Mouse (Mus musculus) myocyte (in vitro differentiated cells): Measurements from ENCODE around the gene Gtf3c3. TPM values are rescaled to one million over a fixed set of nuclear protein-coding genes. Genes with fewer than 3 reads are reported as not detected.

Experiments used
- H3K27me3 ChIP-seq: one replicate; pipeline ENCODE4 v1.6.1; 2011; ENCODE audit not compliant: control insufficient read depth, insufficient read depth, insufficient read length
- H3K36me3 ChIP-seq: one replicate; pipeline ENCODE4 v1.6.1; 2011; ENCODE audit not compliant: control insufficient read depth, insufficient read depth
- H3K4me2 ChIP-seq: one replicate; pipeline ENCODE4 v1.6.1; 2011; ENCODE audit warnings: low read depth, control low read depth
- H3K4me3 ChIP-seq: one replicate; pipeline ENCODE4 v1.5.1; 2011; ENCODE audit warnings: mild to moderate bottlenecking, control low read depth, moderate library complexity
- H3K79me2 ChIP-seq: one replicate; pipeline ENCODE4 v1.6.1; 2011; ENCODE audit not compliant: control insufficient read depth, insufficient read depth
- H3ac ChIP-seq: one replicate; pipeline ENCODE4 v1.6.1; 2011; ENCODE audit not compliant: control insufficient read depth, insufficient read length
- CEBPB ChIP-seq: IDR thresholded peaks from 2 replicates; pipeline ENCODE4 v1.6.1; 2011; ENCODE audit warnings: mild to moderate bottlenecking, moderate library complexity; ENCODE audit not compliant: poor library complexity, insufficient read depth, severe bottlenecking
- E2F4 ChIP-seq: IDR thresholded peaks from one replicate; pipeline ENCODE4 v1.6.1; 2011; ENCODE audit warnings: mild to moderate bottlenecking, control low read depth, moderate library complexity; ENCODE audit not compliant: insufficient read depth
- MAX ChIP-seq: IDR thresholded peaks from one replicate; pipeline ENCODE4 v1.6.1; 2011; ENCODE audit warnings: low read depth, mild to moderate bottlenecking, control low read depth
- MYOD1 ChIP-seq, 3 experiments: IDR thresholded peaks; one replicate each; pipeline ENCODE4 v1.6.1; 2011; ENCODE audit warnings: control low read depth in 2 of 3, low read depth in 2 of 3, mild to moderate bottlenecking in 2 of 3, moderate library complexity in 1 of 3; ENCODE audit not compliant: insufficient read length in 2 of 3, control insufficient read depth in 1 of 3
- MYOG ChIP-seq, 3 experiments: IDR thresholded peaks; one replicate each; pipeline ENCODE4 v1.6.1; 2011; ENCODE audit warnings: control low read depth in 2 of 3, low read depth in 2 of 3, mild to moderate bottlenecking in 2 of 3; ENCODE audit not compliant: insufficient read length in 2 of 3, control insufficient read depth in 1 of 3, insufficient read depth in 1 of 3
- POLR2A ChIP-seq: IDR thresholded peaks from one replicate; pipeline ENCODE4 v1.6.1; 2011; ENCODE audit warnings: low read depth, mild to moderate bottlenecking, control low read depth, moderate library complexity; ENCODE audit not compliant: insufficient read length
- POLR2AphosphoS2 ChIP-seq: IDR thresholded peaks from one replicate; pipeline ENCODE4 v1.6.1; 2011; ENCODE audit warnings: low read depth, control low read depth; ENCODE audit not compliant: insufficient read length
- REST ChIP-seq: IDR thresholded peaks from one replicate; pipeline ENCODE4 v1.6.1; 2011; ENCODE audit warnings: mild to moderate bottlenecking, control low read depth, moderate library complexity; ENCODE audit not compliant: insufficient read depth, insufficient read length
- SRF ChIP-seq: IDR thresholded peaks from one replicate; pipeline ENCODE4 v1.6.1; 2011; ENCODE audit warnings: low read depth; ENCODE audit not compliant: control insufficient read depth, insufficient read length
- TCF12 ChIP-seq: IDR thresholded peaks from one replicate; pipeline ENCODE4 v1.6.1; 2011; ENCODE audit warnings: mild to moderate bottlenecking, control low read depth; ENCODE audit not compliant: poor library complexity, insufficient read depth, severe bottlenecking
- TCF3 ChIP-seq: IDR thresholded peaks from one replicate; pipeline ENCODE4 v1.6.1; 2011; ENCODE audit warnings: low read depth, control low read depth; ENCODE audit not compliant: insufficient read length
- USF1 ChIP-seq: IDR thresholded peaks from one replicate; pipeline ENCODE4 v1.6.1; 2011; ENCODE audit warnings: low read depth, mild to moderate bottlenecking, control low read depth, moderate library complexity
- polyA plus RNA-seq: library from polyadenylated mRNA; unstranded; fragments of >200 nt; fragmentation: generic; extraction: Trizol; gene quantifications from one replicate; pipeline ENCODE4 v1.2.1, GENCODE M21; 2012; ENCODE audit warnings: missing spikeins

The Gtf3c3 gene
- polyA plus RNA-seq, 1 experiment = 6.0 TPM

- Histone ChIP-seq H3ac (no peak overlapping the region), H3K79me2 (no peaks in the 10 kb centered on the region), H3K36me3 (peaks cover 67% of the 10 kb centered on the region), H3K4me2 (no peak overlapping the region), H3K27me3 (no peaks in the 10 kb centered on the region), H3K4me3 (no peak overlapping the region)
- TF ChIP-seq USF1 (no peak), E2F4 (no peak), POLR2A (no peak), MAX (no peak), TCF3 (no peak), MYOG (IDR thresholded peaks at IDR 0.05; ENCODE audit: control insufficient read depth in 1 of 3, insufficient read depth in 1 of 3, insufficient read length in 2 of 3, low read depth in 2 of 3) (no peak), CEBPB (no peak), POLR2AphosphoS2 (no peak), REST (no peak), MYOD1 (IDR thresholded peaks at IDR 0.05; ENCODE audit: control insufficient read depth in 1 of 3, insufficient read length in 2 of 3, low read depth in 2 of 3) (no peak), TCF12 (no peak), SRF (no peak)
Observed at GRCm38 (mm10) chr1:54422195-54422750, 16.5 kb downstream of the Gtf3c3 start.

DNA sequence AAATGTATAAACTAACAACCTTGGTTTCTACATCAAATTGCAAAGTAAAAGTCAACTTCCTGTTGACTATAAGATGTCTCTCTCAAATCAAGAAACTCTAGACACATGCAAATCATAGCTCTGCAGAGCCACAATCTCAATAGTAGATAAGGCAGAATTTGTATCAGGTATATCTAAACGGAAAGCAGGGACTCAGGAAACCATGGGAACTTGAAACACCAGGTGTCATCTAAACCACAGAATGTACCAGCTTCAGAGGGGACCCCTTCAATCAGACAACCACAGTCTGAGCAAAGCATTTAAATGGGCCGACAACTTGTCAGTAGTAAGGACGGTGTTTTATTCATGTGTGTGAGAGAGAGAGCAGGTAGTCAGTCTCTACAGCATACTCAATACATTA lies 17.1 kb downstream of the Gtf3c3 start:
- H3ac ChIP-seq = no peak overlapping the region
- no peaks in the 10 kb centered on the region for H3K27me3 ChIP-seq
- H3K79me2 ChIP-seq = no peaks in the 10 kb centered on the region
- TF ChIP-seq SRF (no peak), E2F4 (no peak), POLR2A (no peak), TCF3 (no peak), MYOG (IDR thresholded peaks at IDR 0.05; ENCODE audit: control insufficient read depth in 1 of 3, insufficient read depth in 1 of 3, insufficient read length in 2 of 3, low read depth in 2 of 3) (no peak)
- H3K4me3 ChIP-seq = no peak overlapping the region
- H3K36me3 ChIP-seq = peaks cover 64% of the 10 kb centered on the region
- H3K4me2 ChIP-seq = no peak overlapping the region

GRCm38 (mm10) chr1:54402736-54403135 lies 36.0 kb downstream of the Gtf3c3 start:
- H3K79me2 ChIP-seq = no peaks in the 10 kb centered on the region
- H3ac ChIP-seq = no peak overlapping the region
- TF ChIP-seq SRF (no peak), POLR2AphosphoS2 (no peak)
- H3K4me2 ChIP-seq = no peak overlapping the region
- no peak overlapping the region for H3K4me3 ChIP-seq
- H3K27me3 ChIP-seq = no peaks in the 10 kb centered on the region
- H3K36me3 ChIP-seq = peaks cover 54% of the 10 kb centered on the region

DNA sequence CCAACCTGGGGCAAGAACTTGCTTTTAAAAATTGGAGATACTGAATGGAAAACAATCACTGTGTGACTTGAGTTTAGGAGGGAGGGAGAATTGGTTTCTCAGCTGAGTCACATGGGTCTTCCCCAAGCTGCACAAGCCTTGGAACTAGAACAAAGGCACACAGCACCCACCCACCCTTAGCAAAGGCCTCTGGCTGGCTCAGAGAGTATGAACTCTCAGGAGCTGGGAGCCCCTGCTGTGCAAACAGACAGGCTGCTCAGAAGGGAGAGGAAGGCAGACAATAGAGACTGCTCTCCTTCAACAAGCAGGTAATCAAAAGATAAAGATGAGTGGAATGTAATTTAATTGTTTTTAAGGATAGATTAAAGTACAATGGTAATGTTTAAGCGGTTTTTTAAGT lies 54.5 kb downstream of the Gtf3c3 start:
- Histone ChIP-seq H3K27me3 (no peaks in the 10 kb centered on the region), H3K4me2 (no peak overlapping the region), H3K36me3 (no peaks in the 10 kb centered on the region), H3ac (no peak overlapping the region), H3K79me2 (no peaks in the 10 kb centered on the region), H3K4me3 (no peak overlapping the region)
- TF ChIP-seq POLR2A (no peak), POLR2AphosphoS2 (no peak), MYOD1 (IDR thresholded peaks at IDR 0.05; ENCODE audit: control insufficient read depth in 1 of 3, insufficient read length in 2 of 3, low read depth in 2 of 3) (no peak), CEBPB (no peak)

GRCm38 (mm10) chr1:54380978-54381914 lies 57.5 kb downstream of the Gtf3c3 start:
- no peak overlapping the region for H3ac ChIP-seq
- no peak overlapping the region for H3K4me2 ChIP-seq
- no peak overlapping the region for H3K4me3 ChIP-seq
- TF ChIP-seq MYOD1 (IDR thresholded peaks at IDR 0.05; ENCODE audit: control insufficient read depth in 1 of 3, insufficient read length in 2 of 3, low read depth in 2 of 3) = no peak
- no peak for TF ChIP-seq REST
- TF ChIP-seq TCF3 = no peak
- TF ChIP-seq MYOG (IDR thresholded peaks at IDR 0.05; ENCODE audit: control insufficient read depth in 1 of 3, insufficient read depth in 1 of 3, insufficient read length in 2 of 3, low read depth in 2 of 3) = no peak
- no peak for TF ChIP-seq SRF
- TF ChIP-seq E2F4 = no peak
- no peak for TF ChIP-seq USF1
- TF ChIP-seq POLR2A = no peak
- TF ChIP-seq MAX = no peak
- no peak for TF ChIP-seq POLR2AphosphoS2
- TF ChIP-seq TCF12 = no peak
- no peak for TF ChIP-seq CEBPB
- no peaks in the 10 kb centered on the region for H3K27me3 ChIP-seq
- H3K79me2 ChIP-seq = no peaks in the 10 kb centered on the region
- no peaks in the 10 kb centered on the region for H3K36me3 ChIP-seq
